Mouse (Mus musculus) monocyte, adult 2 months (primary cell): ENCODE data around the gene 4930402F06Rik.
A peak's percentile ranks its signal among the peaks of the same experiment; 100 is the strongest.

Experiments
- DNase-seq, 2 experiments: peaks; one replicate each; pipeline ENCODE4 v3.0.0; 2022; ENCODE audit warnings: low spot score in 2 of 2, low read depth in 1 of 2

The 4930402F06Rik gene

DNA sequence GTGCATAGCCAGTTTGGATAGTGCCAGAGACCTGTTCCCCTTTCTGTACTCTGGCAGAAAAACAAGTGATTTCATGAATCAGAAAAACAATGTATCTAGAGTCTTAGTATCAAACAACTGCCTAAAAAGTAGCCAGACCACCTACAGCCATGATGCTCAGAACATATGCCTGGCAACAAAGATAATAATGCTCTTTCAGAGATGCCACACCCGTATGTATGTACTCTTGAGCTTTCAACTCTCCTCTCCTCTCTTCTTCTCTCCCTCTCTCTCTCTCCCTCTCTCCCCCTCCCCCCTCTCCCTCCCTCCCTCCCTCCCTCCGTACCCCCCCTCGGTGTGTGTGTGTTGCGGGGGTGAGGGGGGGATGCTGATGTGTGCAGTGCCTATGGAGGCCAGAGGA lies 22.3 kb upstream of the 4930402F06Rik start:
- DNase-seq = no peak

DNA sequence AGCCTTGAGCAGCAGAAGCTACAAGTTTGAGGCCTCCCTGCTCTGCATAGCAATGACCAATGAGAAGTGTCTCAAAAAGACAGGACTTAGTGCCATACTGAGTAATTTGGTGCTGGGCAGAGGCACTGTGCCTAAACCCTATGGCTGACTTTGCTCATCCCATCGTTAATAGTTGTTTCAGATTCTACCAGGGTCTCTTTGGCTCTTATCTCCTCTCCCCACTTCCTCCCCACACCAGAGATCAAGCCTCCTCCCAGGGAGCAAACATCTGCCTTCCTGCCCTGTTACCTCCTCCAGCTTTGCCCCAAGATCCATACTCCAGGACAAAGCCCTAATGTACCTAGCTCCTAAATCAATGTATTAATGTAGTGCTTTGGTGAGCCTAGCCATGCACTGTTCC lies 20.3 kb upstream of the 4930402F06Rik start:
- DNase-seq = no peak

DNA sequence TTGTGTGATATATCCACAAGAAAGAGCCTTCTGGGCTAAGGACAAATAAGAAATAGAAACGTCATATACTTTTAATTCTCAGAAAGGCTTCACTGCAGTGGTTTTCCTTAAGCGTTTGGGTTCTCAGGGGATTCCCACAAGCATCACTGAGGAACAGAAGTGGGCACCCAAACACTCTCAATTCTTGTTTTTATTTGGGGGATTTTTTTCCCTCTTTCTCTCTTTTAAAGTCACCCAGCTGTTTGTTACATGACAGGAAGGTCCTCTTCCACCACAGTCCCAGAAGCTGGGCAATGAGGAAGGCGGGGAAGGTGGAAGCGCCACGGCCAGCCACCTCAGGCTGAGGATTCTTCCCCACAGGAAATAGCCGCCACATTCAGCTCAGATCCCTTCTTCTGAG lies 19.5 kb upstream of the 4930402F06Rik start:
- DNase-seq = no peak

DNA sequence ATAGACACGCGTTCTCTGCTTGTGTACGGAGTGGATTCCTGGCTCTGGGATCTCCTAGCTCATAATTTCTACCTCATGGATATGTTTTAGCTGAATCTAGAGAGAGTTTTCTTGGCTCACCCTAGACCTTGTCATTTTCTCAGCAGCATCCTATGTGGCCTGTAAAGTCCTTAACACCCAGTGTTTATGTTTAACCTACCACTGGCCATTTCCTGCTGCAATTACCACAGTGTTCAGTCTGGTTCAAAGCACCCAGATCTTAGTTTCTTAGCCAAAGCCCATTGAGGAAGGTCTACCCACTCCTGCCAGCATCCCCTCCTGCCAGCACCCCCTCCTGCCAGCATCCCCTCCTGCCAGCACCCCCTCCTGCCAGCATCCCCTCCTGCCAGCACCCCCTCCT lies 15.8 kb upstream of the 4930402F06Rik start:
- no peak for DNase-seq

DNA sequence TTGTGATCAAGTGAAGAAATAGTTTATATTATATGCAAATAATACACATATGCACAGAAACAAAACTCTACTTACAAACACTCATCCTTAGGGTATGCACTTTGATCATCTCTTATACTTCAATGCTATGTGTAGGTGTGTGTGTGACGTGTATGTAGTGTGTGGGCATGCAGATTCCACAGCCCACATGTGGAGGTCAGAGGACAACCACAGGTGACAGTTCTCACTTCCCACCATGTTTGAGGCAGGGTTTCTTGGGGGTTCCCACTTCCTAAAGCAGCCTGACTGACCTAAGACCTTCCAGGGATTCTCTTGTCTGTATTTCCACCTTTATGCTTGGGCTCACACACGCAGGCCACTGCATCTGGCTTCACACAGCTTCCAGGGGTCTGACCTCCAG lies 15.3 kb upstream of the 4930402F06Rik start:
- DNase-seq = no peak

DNA sequence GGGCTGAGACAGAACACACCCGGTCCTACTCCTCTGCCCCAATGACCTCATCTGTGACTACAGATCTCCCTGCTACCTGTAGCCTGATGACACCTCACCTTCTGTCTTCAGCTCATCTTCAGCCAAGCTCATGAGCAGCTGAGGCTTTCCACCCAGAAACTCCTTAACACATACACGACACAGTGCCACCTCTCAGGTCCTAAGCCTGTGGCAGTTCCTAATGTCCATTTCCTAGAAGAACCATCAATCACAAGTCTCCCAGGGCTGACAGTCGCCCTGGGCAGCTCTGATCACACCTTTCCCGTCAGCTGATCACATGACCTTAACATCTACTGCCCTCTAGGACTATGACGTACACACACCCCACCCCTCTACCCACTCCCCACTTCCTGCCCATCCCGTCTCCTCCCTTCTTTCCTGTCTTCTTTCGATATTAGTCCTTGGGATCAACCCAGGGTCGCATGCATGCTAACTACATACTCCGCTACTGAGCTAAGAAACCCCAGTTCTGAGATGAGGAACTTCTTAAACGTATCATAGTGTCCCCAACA lies 14.7 kb upstream of the 4930402F06Rik start:
- DNase-seq = no peak

DNA sequence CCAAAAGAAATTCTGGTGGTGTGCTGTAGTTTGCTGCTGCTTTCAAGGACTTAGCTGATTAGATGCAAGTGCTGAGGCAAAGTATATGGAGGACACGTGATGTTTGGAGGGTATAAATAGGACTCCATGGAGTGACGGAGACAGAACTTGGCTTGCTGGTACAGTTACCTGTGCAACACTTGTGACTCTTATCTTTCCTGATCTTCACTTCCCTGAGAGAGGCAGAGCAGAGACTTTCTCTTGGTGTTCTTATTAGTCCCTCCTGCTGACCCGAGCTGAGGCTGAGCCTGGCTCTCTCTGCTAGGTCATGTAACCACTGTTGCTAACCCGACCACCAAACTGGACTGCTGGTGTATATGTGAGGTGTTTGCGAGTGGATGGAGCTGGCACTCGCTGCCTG lies 12.5 kb upstream of the 4930402F06Rik start:
- DNase-seq = no peak

DNA sequence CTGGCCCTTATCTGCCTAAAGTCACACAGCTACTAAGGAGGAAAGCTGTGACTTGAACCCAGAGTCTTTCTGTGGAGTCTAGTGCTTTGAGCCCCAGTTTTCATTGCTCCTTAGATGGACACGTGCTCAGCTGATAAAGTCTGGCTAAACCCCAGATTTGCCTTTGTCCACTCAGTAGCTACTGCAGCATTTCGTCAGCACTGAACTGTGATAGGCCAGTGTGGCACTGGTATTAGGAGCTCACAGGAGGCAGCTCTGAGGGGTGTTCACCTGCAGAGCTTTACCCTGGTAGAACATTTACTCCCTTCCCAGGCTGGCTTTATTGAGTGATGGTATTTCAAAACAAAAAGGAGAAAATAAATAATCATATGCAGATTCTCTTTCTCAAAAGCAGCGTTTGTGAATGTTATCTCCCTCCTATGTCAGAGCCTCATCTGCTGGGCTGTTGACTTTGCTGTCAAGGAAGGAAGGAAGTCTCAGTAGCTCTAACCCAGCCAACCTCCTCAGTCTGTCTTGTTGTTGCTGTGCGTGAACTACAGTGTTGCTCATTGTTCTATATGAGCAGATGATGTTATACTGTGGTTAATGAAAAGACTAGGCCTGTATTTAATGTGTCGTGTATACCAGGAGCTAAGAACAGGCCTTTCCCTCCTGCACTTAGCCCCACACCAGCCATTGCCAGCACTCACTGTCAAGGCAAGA lies 11.6 kb upstream of the 4930402F06Rik start:
- DNase-seq = no peak

DNA sequence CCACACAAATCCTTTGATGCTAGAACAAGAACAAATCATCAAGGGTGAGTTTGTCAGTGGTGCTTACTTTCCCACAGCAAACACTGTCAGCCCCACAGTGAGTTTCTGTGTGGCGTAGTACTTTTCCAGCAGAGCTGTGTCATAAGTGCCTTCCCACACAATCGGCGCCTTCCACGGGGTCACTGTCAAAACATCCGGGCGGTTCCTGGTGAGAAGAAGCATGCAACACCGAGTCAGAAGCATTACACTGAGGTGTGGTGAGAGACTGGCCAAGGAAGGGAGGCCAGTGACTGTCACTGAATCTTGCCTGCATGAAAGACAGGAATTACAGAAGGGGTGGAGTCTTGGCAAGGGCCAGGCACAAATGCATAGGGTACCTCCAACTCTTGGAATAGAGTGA lies 10.9 kb upstream of the 4930402F06Rik start:
- no peak for DNase-seq

DNA sequence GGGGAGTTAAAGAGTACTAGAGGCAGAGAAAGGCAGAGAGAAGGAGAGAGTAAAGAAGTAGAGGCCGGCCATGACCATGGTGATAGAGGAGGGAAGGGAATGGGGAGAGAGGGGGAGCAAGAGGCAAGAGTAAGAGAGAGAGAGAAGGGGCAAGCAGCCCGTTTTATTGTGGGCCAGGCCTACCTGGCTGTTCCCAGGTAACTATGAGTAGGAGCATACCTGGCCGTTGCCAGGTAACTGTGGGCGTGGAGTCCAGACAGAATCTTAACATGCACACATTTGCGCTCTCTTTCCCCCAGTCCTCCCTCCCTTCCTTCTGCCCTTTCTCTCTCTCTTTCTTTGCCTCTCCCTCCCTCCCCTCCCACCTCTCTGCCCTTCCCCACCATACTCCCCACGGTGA lies 10.3 kb upstream of the 4930402F06Rik start:
- no peak for DNase-seq

DNA sequence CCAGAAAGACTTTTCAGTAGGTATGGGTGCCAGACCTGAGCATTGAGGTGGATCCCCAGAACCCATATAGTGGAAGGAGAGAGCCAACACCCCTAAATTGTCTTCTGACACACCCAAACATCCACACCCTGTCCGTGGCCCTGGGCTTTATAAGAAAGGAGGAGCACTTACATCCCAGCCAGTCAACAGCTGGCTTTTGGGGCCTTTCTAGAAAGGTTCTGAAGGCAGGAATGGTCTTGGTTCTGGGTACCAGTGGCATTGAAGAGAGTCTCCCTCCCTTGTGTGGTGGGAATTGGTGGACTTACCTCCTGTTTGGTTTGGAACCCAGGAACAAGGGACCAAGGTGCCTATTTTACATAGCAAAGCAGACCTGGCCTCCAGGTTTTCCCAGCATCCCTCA lies 9.6 kb upstream of the 4930402F06Rik start:
- no peak for DNase-seq

DNA sequence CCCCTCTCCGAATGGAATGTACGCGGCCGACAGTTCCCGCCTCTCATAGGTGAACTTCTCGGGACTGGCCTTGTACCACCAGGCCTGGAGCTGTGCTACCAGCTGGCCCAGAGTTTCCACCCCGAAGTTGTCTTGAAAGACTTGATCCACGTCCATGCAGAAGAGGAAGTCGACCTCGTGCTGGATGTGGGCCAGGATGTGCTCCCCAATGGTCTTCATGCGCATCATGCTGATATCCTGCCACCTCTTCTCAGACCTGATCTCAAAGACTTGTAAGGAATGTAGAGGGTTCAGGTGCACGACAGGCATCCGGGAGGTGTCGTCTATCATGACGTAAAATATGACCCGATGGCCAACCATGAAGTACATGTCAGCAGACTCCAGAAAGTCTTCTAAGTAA lies 5.4 kb upstream of the 4930402F06Rik start:
- DNase-seq = no peak

DNA sequence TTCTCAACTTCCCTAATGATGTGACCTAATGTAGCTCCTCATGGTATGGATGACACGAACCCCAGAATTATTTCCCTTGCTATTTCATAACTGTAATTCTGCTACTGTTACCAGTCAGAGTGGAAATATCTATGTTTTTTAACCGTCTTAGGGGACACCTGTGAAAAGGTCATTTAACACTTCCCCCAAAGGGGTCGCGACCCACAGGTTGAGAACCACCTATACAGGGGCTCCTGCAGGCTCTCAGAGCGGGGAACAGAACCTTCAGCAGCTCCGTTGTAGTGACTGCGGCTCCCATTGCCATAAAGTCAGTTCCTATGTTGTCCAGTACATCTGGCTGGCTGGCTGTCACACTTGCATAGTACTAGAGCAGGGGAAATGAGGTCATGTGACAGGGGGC lies 3.8 kb upstream of the 4930402F06Rik start:
- no peak for DNase-seq

DNA sequence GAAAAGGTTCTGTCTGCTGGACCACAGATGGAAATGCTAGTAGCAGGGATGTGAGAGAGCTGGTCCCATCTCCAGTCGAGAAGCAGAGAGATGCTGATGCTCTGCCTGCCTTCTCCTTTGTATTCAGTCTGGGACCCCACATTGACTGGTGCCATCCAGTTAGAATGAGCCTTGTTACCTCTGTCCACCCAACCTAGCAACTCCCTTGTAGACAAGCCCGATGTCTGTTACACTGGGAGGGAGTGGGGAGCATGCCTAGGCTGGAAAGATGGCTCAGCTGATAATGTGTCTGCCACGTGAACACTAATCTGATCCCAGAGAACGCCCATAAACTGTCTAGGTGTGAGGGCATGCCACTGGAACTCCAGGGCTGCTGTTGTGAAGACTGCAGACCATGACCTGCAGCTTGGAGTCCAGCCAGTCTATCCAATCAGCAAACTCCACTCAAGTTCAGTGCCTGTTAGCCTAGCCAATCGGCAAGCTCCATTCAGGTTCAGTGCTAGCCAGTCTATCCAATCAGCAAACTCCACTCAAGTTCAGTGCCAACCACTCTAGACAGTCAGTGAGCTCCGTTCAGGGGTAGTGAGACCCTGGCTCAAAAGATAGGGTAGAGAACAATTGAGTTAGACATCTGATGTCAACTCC lies 1.3 kb upstream of the 4930402F06Rik start:
- DNase-seq = no peak

DNA sequence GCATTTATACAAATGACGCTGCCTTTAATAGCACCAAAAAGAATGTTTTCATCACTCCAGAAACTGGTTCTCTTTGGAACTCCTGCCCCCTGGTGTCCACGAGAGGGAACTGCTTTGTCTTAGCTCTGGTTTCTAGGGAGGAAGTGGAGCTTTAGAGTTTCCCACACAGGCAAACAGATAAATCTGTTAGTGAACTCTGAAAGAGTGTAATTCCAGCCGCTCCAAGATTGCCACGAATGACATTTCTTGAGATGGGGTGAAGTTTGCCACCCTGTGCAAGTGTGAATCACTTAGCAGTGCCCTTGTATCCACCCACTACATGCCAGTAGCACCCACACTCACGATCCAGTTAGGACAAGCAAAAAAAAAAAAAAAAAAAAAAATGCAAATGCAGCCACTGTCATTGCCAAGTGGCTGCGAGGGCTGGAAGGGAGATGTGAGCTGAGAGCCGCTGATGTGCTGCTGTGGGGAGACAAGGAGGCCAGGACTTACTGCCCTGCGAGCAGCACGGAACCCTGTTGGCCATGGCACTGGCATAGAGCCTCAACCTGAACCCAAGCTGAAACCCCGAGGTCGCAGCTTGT lies 707 bp upstream of the 4930402F06Rik start:
- peak; percentile 22 to 48 for DNase-seq

DNA sequence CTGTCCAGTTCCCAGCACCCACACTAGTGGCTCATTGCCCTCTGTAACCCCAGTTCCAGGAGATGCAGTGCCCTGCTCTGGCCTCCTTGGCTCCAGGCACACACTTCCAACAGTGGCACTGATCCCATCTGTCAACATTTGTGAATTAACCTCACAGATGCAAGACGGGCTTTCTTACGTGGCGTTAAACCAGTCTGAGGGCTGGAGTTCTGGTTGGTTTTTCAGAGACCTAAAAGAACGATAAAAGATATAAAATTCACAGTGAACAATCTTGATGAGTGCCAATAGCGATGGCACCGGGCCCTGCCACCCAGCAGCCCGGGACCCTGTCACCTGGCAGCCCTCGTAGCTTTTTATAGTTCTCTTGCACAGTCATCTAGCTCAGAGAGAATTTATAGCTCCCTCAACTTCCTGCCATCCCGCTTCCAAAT lies 11.5 kb downstream of the 4930402F06Rik start:
- no peak for DNase-seq

DNA sequence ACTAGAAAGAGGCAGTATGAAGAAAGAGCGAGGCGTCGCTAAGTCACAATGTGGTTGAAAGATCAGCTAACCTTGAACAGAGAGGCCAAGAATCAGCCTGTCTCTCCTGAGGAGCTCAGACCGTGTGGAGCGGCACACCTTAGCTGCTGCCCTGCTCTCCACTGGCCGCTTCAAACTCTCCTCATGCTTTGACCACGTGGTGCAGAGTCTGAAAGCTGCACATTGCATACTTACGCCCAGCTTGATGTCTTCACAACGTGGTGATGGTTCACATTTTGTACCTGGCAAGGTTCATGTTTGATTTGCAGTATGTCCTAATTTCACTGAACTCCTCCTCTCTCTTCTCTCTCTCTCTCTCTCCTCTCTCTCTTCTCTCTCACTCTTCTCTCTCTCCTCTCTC lies 17.7 kb downstream of the 4930402F06Rik start:
- no peak for DNase-seq

DNA sequence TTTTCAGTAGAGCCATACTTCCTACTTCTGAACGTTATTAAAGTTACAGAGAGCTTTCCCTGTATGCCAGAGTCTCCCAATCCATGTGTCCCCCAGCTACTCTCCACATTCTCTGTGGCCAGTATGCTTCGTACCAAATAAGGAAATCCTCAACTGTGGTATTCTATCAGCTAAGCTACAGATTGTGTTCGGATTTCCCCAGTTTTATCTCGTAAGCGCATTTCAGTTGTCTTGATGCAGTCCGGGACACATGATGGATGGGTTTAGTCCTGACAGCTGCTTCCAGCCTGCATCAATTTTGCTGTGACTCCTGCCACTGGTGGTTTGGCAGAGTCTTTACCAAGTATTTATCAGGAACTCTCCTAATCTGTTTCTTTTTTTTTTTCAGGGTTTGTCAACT lies 19.4 kb downstream of the 4930402F06Rik start:
- DNase-seq = no peak

DNA sequence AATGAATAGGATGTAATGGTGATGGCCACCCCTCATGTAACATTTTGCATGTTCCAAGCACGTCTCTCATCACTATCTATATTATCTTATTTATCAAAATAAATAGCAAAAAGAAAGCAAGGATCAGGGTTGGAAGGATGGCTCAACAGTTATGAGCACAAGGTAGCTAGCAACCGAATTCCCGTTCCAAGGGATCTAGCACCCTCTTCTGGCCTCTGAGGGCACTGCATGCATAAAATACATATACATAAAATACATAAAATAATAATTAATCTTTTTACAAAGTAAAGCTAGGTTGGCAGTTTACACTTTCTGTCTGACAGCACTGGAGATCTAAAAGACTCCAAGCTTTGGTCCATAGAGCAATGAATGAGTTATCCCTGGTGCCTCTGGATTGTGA lies 24.0 kb downstream of the 4930402F06Rik start:
- DNase-seq = peak in 1 of 2 experiments; percentile 12

DNA sequence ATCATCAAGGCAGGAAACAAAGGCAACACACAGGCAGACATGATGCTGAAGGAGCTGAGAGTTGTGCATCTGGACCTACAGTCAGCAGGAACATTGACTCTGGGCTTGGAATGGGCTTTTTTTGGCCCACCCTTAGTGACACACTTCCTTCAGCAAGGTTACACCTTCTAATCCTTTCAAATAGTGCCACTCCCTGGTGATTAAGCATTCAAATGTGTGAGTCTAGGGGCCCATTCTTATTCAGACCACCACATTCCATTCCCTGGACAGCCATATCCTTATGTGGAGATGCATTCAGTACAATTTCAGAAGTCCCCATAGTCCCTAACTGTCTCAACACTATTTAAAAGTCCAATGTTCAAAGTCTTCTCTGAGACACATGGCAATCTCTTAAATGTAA lies 26.3 kb downstream of the 4930402F06Rik start:
- DNase-seq = no peak

DNA sequence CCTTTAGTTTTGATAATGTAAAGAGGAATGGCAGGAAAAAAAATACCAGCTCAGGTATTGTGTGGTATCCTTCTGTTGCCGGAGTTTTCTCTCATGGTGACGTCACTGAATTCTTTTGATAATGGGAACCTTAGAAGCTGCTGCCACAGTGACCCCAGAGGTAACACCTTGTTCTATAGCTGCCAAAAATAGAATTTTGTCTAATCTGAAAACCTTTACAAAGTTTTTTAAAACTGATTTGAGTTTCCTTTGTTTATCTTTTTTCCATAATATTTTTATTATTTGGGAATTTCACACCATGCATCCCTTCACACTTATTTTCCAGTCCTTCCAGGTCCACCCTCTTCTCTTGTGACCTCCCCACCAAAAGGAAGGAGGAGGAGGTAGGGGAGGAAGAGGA lies 29.3 kb downstream of the 4930402F06Rik start, which contains the start of gene 4930568D16Rik:
4930568D16Rik (minus strand) TSS at position 101 of the 400 bp plus-strand sequence.
- DNase-seq = no peak

DNA sequence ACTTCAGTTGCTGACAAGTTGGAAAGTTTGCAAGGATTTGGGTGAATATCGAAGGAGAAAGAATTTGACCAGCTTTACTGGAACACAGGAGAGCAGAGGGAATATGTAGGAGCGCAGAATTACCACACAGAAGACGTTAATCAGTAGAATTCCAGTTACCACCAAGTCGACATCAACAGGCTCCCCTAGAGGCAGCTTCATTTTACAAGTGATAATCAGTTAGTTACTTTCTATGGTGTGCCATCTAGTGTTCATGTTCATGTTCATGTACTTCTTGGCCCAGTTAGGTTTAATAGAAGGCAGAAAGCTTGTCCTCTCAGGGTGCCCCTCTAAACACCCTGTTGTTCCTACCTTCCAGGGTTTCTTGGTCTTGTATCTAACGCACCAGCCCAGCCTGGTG lies 47.8 kb downstream of the 4930402F06Rik start:
- no peak for DNase-seq
